Mouse (Mus musculus): ENCODE measurements at regions not wholly inside any gene's neighbourhood (a gene's known extent, or its start where the extent isn't known, plus 50 kb on each side); places are given as distances from the start of the nearest gene placed in this dataset.
A peak's percentile ranks its signal among the peaks of the same experiment; 100 is the strongest.

GRCm38 (mm10) chr2:30525295-30525694 is 51.3 kb upstream of the Ier5l start:
- DNase-seq: no peak

GRCm38 (mm10) chr2:30525831-30526230 is 51.8 kb upstream of the Ier5l start:
- no peak for DNase-seq

GRCm38 (mm10) chr2:30527495-30527894 is 53.5 kb upstream of the Ier5l start:
- DNase-seq: no peak

- DNase-seq: no peak
Observed at GRCm38 (mm10) chr2:30532948-30533347, 58.9 kb upstream of the Ier5l start.

GRCm38 (mm10) chr2:30533367-30533766 is 59.3 kb upstream of the Ier5l start:
- DNase-seq: no peak

GRCm38 (mm10) chr2:30534485-30534884 is 60.4 kb upstream of the Cstad start:
- no peak for DNase-seq

GRCm38 (mm10) chr2:30539305-30539704 is 55.5 kb upstream of the Cstad start:
- no peak for DNase-seq

GRCm38 (mm10) chr2:30541541-30541940 is 53.3 kb upstream of the Cstad start:
- DNase-seq: peak; percentile 33 to 37

GRCm38 (mm10) chr2:30544782-30545435 is 49.9 kb upstream of the Cstad start:
- DNase-seq: peak; percentile 89 to 95
